Mouse (Mus musculus): ENCODE measurements around the gene Trim41.
A peak's percentile ranks its signal among the peaks of the same experiment; 100 is the strongest.
"Not testable (repeated sequence)": the region's sequence is repeated elsewhere in the genome, so short reads cannot be mapped to it uniquely, and the experiment has no call there.

Trim41 gene

DNA sequence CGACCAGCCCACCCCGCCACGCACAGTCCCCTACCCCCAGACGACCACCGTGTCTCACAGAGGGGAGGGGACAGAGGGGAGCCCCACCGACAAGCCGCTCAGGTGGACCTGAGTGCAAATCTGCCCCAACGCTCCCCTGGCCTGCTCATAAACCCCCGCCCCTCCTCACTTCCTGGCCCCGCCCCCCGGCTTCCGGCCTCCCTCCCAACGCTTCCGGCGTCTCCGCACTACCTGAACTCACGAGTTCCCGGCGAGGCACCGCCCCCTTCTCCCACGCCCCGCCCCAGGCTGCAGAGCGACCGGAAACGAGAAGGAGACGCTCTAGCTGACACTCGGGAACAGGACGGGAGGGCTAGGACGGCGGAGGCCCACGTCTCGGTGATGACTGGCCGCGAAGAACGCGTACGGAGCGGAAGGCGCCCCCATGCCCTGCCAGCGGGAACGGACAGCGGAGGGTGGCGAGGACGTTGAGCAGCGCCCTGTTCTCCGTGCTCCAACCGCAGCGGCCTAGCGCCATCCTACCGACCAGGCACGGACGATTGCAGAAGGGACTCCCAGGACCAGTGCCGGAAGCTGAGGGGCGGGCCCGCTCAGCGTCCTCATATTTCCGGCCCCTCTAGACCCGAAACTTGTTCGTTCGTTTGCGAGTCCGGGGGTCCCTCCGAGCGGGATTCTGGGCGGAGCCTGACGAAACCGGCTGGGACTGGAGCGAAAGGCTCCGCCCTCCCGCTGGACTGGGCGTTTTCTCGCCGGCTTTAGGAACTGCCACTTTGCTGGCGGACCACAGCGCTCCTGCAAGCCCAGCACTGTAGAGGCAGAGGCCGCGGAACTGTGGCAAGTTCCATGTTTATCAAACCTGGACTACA lies at the start of gene Trim41:
TSS of gene Trim41 (minus strand) at position 554 of the 866 bp plus-strand sequence.
- DNase-seq (ENCODE audit: low spot score) = peak; percentile 98

DNA sequence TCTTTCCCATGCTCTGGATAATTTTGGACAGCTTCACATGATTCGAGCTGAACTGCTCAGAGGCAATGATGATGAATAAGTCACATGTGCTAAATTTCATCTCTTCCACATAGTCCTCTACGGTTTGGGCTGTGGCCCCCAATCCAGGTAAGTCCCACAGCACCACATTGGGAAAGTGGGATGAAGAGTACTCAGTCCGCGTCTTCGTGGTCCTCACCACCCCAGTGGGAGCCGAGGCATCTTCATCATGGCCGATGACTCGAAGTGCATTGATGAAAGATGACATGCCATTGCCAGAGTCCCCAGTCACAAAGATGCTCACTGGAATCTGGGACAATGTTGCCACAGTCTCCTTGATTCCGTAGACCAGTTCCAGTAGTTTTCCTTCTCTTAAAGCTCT lies 49.3 kb upstream of the Trim41 start:
- DNase-seq (ENCODE audit: low spot score) = no peak

DNA sequence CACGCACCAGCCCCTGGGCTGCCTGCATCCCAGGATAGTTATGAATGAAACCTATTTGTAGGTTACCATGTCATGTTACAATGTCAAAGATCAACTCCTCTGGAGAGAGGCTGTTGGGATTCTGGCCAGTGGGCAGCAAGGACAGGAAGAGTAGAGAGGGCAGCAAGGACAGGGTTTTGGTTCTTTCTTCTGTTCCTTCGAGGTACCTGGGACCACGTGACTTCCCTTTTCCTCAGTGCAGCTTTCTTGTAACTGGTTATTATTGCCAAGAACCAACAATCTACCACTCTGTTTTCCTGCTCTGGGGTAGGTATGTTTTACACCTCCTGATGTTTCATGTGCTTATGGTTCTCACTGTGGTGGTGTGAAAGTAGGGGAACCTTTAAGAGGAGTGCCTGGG lies 46.7 kb upstream of the Trim41 start:
- DNase-seq (ENCODE audit: low spot score) = no peak

GRCm38 (mm10) chr11:48862784-48863319 lies 45.7 kb upstream of the Trim41 start:
- DNase-seq (ENCODE audit: low spot score) = no peak

DNA sequence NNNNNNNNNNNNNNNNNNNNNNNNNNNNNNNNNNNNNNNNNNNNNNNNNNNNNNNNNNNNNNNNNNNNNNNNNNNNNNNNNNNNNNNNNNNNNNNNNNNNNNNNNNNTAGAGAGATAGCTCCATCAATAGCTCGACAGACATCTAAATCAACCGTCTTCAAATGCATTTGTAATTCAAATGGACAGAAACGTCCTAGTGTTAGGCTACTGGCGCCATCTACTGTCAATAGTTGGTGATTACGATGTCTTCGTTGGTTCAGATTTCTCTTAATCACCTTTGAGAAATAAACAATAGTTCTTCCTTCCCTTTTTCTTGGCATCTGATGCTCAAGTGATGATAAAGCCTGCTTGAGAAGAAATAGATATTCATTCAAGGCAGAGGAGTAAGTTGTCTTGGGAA lies 41.9 kb upstream of the Trim41 start:
- DNase-seq (ENCODE audit: low spot score) = peak; percentile 93

GRCm38 (mm10) chr11:48853474-48854180 lies 36.5 kb upstream of the Trim41 start:
- DNase-seq (ENCODE audit: low spot score) = peak; percentile 92

GRCm38 (mm10) chr11:48852624-48853473 lies 35.7 kb upstream of the Trim41 start:
- DNase-seq (ENCODE audit: low spot score) = no peak

GRCm38 (mm10) chr11:48852190-48852589 lies 35.0 kb upstream of the Trim41 start:
- no peak for DNase-seq (ENCODE audit: low spot score)

DNA sequence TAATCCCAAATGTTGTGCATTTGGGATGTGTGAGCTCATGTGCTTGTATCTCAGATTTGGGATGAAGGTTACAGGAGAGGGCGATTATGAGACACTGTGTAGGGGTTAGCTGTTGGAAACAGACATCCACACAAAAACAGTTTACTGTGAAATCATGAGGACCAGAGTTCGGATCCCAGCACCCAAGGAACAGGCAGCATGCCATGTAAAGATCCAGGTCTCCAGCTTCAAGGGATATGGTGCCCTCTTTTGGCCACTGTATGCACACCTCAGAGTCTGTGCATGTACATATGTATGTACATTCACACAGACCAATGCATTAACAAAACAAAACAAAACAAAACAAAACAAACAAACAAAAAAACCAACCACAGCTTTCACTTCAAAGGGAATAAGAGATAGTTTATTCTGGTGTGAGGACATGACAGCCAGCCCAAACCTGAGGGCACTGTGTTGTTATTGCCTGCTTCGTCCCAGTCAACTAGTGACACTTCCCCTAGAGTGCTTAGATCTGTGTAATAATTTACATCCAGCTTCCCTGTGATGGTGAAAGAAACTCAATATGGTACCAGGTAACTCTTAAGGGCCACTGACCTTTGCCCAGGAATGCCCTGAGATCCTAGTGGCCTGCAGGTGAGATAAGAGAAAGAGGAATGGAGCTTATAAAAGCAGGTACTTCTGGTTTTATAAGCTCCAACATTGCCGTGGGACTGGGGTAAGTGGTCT lies 34.3 kb upstream of the Trim41 start:
- DNase-seq (ENCODE audit: low spot score) = no peak

DNA sequence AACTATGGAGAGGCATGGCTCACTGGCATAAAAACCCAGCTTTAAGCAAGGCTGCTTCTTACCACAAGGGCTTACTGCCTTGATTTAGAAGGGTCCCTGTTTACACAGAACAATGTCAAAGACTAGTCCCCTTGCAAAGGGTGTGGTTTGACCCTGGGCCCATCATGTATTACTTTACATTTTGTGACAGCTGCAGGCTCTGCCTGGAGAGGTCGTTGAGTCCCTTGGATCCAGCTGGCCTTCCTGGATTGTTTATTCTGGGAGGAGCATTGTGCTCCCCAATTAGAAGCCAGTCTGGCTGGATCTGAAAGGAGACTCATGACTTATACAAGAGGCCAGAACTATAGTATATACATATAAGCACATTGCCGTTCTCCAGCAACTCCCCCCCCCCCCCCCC lies 33.1 kb upstream of the Trim41 start:
- DNase-seq (ENCODE audit: low spot score) = no peak

DNA sequence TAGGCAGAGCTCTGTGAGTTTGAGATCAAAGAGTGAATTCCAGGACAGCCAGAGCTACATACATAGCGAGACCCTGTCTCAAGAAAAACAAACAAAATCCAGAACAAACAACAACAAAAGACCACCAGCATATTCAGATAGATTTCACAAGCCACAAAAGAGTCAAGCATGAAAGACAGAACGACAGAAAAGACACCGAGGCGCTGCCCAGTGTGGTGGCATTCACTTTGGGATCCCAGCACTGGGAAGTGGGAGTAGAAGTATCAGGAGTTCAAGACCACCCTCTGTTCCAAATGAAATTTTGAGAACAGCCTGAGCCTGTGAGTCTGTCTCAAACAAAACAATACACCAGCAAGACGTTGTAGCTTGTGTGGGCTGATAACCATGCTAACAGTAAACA lies 29.7 kb upstream of the Trim41 start:
- DNase-seq (ENCODE audit: low spot score) = no peak

DNA sequence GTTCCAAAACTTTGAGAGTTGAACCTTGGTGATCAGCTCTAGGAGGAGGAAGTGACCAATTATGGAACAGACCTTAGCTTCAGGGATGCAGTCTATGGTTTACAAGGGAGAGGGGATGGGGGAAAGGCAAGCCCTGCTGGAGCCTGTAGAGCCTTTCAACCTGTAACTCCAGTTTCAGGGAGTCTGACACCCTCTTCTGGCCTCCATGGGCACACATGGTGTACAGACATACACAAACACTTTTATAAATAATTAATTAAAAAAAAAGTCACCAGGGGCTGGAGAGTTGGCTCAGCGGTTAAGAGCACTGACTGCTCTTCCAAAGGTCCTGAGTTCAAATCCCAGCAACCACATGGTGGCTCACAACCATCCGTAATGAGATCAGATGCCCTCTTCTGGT lies 29.2 kb upstream of the Trim41 start:
- DNase-seq (ENCODE audit: low spot score) = not testable (repeated sequence)

DNA sequence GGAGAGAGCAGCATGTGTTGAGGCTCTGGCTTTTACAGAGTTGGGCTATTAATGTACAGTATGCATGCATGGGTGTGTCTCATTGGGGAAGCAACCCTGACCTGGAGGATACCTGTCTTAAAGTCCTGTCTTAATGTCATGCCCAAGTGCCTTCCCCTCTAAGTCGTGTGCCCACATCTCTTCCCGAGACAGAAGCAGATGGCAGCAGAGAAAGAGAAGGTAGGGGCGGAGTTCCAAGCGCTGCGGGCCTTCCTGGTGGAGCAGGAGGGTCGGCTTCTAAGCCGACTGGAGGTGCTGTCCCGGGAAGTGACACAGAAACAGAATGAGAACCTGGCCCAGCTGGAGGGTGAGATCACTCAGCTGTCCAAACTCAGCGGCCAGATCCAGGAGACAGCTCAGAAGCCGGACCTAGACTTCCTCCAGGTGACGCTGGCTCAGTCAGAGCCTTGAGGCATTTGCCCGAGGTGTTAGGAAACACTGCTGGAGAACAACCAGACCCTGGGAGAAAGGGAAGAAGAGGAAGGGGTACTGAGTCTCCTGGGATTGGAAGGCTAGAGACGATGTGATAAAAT lies 28.2 kb upstream of the Trim41 start:
- DNase-seq (ENCODE audit: low spot score) = no peak

DNA sequence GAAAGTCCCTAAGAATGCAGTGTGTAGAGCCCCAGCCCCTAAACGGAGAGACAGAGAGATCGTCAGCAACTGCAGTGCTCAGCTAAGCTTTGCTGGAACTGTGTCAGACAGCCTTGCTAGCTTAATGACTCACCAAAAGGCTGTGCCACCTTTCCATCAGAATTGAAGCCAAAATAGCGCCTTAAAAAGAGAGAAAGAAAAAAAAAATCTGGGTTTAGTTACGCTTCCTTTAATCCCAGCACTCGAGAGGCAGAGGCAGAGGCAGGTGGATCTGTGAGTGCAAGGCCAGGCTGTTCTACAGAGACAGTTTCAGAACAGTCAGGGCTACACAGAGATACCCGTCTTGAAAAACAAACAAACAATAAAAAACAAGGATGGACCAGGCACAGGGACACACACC lies 27.2 kb upstream of the Trim41 start:
- no peak for DNase-seq (ENCODE audit: low spot score)

GRCm38 (mm10) chr11:48843202-48843601 lies 26.0 kb upstream of the Trim41 start:
- DNase-seq (ENCODE audit: low spot score) = no peak

GRCm38 (mm10) chr11:48842378-48842792 lies 25.2 kb upstream of the Trim41 start:
- no peak for DNase-seq (ENCODE audit: low spot score)

DNA sequence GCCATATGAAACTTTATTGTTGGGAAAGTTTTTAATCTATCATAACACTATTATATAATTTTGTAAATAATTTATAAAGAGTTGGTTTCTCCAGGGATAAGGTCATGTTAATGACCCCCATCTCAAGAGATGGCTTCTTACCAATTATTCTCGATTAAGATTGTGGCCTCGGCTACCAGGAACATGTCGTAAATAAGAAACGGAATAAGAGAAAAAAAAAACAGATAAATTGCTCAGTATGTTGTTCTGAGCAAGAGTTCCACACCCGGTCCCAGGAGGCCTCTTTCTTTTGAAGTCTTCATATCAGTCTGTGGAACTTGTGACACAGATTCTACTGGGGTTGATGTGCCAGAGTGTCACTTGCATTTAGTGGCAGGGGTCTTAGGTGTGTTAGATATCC lies 24.1 kb upstream of the Trim41 start:
- no peak for DNase-seq (ENCODE audit: low spot score)

DNA sequence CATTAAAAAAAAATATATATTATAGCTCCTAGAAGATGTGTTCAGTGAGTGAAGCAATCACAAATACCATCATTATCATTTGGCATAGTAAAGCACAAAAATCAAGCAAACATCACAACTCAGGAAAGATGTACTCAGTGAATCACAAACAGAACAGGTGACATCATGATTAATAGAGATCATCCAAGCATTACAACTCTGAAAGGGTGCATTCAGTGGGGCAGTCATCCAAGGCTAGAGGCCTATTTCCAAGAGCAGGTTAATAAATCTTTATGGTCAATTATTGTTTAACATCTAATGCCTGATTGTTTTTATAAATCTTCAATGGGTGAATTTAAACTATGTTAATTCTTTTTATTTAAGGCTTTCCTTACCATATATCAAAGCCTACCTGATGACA lies 23.7 kb upstream of the Trim41 start:
- no peak for DNase-seq (ENCODE audit: low spot score)

GRCm38 (mm10) chr11:48838879-48839680 lies 21.9 kb upstream of the Trim41 start:
- no peak for DNase-seq (ENCODE audit: low spot score)

DNA sequence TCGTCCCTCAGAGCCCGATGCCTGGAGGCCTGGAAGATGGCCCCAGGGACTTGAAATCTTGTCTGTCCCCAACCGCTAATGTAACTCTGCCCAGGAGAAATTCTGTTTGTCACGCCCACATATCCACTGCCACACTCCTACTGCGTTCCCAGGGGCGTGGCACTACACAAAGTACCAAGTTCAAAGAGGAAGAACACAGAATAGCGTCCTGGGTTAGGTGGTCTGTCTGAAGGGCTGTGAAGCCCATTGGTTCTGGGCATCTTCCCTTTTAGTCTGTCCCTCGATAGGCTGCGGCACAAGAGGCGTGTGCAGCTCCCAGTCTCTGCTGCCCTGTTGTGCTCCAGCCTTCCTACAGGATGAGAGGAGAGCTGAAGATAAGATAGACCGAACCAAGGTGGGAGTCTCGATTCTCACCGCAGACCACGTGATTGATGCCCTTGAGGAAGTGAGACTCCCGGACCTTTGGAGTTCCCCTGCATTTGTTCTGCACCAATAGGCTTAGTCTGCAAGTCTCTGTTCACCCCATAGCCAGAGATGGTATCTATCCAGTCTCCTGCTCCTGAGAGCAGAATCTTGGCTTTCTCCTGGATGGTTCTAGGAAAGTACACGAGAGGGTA lies 21.1 kb upstream of the Trim41 start:
- peak; percentile 60 for DNase-seq (ENCODE audit: low spot score)

Measured in retina, embryonic 14.5 days (tissue).